Mouse (Mus musculus) left cerebral cortex, postnatal 10 days (tissue): Measurements from ENCODE around the gene Dynlrb2. TPM values are rescaled to one million over a fixed set of nuclear protein-coding genes. Genes with fewer than 3 reads are reported as not detected.

Experiments used
- DNase-seq, 2 experiments: peaks; one replicate each; pipeline ENCODE4 v3.0.0; 2021 to 2022; ENCODE audit warnings: low spot score in 2 of 2, mixed read lengths in 1 of 2; ENCODE audit errors: extremely low spot score in 1 of 2
- intact Hi-C: fragments of 180-260 bp; cut with DNase I; formaldehyde crosslinking; loops from one replicate; pipeline ENCODE4 v1.15.1; 2025
- total RNA-seq, 2 experiments: library from RNA; stranded (reverse); gene quantifications; 2 replicates each; pipeline ENCODE4 v1.2.3; 2021

Dynlrb2 gene
- total RNA-seq, 2 experiments from 2014 or later = 1.0 to 1.5 TPM

GRCm38 (mm10) chr8:116533081-116533480 is 28.3 kb downstream of the Dynlrb2 start:
- intact Hi-C loops = no loop called here
- no peak for DNase-seq

DNA sequence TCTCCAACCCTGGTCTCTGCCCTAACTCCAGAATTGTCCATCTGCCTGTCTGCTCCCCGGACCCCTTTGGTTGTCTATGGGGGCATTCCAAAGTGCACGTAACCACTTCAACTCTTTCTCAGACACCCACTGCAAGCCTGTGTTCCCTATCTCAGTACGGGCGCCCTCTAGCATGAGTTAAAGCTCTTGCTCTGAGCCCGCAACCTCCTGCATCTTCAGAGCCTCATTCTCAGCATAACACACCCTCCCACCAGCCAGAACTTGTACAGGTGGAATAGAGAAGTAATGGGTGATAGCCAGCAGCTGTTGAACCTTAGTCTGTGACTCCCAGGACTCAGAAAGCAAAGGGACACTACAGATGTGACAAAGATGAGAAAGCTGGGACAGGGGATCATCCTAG is 32.0 kb downstream of the Dynlrb2 start:
- intact Hi-C loops = no loop called here
- DNase-seq = no peak

GRCm38 (mm10) chr8:116538763-116539162 is 34.0 kb downstream of the Dynlrb2 start:
- intact Hi-C loops = no loop called here
- no peak for DNase-seq

- intact Hi-C loops = no loop called here
- no peak for DNase-seq
Observed at GRCm38 (mm10) chr8:116540136-116540535, 35.4 kb downstream of the Dynlrb2 start.

GRCm38 (mm10) chr8:116542842-116543241 is 38.1 kb downstream of the Dynlrb2 start:
- DNase-seq = no peak
- intact Hi-C loops = no loop called here

- intact Hi-C loops = no loop called here
- DNase-seq = no peak
Observed at GRCm38 (mm10) chr8:116543366-116543765, 38.6 kb downstream of the Dynlrb2 start.

DNA sequence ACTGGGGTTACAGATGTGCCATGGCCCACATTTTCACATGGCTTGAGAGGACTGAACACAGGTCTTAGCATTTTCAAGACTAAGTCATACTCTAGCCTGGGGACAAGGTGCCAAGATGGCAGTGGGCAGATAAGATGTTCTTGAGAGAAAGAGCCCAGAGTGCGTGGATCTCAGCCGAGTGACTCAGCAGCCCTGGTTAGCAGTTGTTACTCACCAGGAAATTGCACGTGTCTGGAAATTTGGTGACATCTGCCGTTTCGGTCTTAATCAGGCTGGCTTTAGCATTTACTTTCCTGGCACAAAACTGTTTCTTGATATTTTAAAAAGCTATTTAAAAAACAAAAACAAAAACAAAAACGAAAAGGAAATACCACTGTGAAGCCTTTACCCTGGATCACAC is 47.5 kb downstream of the Dynlrb2 start:
- DNase-seq = no peak
- intact Hi-C loops = no loop called here

DNA sequence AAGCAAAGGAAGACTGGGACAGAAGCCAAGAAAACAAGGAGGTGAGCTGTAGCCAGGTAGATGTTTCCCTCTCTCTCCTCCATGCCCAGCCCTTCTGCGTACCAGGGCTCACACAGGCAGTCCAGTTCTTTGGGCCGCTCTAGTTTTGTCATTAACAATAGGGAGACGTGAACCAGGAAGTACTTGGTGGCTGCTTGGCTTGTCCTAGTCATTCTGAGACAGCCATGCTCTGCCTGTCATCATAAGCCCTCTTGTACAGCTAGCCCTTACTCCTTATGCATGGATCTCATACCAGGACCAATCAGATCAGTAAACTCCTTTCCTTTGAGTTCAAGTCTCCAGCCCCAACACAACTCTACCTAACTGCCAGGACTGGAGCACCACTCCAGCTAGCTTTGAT is 48.0 kb downstream of the Dynlrb2 start:
- no peak for DNase-seq
- intact Hi-C loops = no loop called here

Other genes starting within 250 kb of the Dynlrb2 start
- gene Cdyl2, start 228.0 kb downstream of the Dynlrb2 start, total RNA-seq = 10 to 100 TPM; 18.5 to 18.9 TPM